Mouse (Mus musculus) kidney, adult 11 months (tissue): ENCODE data around the gene Nuf2.
"Not testable (repeated sequence)": the region's sequence is repeated elsewhere in the genome, so short reads cannot be mapped to it uniquely, and the experiment has no call there.

Source experiments
- DNase-seq: peaks from one replicate; pipeline ENCODE4 v3.0.0; 2022

Gene Nuf2

DNA sequence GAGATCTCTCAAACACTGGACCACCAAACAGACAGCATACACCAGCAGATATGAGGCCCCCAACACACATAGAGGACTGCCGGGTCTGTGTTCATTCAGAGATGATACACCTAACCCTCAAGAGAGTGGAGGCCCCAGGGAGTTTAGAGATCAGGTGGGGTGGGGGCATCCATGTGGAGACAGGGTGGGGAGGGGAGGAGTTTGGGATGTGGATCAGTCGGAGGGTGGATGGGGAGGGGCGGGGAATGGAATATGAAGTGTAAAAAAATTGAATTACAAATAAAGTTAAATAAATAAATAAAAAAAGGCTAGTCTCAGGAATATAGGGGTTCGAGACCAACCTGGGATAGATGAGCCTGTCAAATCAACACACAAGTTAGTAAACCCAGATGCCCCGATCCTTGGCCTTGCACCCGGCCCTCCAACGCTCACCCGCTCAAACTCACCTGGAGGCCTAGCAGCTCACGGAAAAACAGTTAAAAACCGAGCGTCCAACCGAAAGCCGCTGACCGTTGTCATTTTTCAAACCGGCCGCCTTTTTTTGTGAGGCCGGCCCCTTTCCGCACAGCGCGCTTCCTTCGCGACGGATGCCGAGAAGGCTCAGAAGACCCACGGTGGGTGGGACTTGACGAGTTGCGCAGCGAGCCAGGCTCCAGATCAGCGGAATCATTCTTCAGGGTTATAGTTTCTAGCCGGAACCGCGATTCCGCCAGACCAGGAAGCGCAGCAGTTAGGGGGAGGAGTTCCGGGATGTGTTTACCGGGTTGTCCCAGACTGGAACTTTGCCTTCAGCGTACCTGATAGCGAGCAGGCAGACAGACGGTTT, at the start of gene Nuf2:
TSS of gene Nuf2 (minus strand) at position 589 of the 826 bp plus-strand sequence.
- DNase-seq, result peak; percentile 97

DNA sequence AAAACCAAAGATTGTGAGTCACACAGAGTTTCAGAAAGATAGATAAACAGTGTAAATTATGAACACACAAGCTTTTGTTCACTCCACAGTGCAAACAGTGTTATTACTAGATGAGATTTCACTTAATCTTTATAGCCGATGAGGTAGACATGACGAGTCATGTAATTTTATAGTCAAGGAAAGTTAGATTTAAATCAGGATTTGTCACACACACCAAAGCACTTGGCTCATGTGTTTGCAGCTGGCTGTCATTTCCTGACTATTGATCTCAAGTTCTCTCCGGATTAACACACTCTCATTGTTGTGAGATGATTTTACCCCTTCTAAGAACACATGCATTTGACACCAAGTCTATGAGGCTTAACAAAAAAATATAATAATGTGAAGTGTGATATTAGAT, 48.3 kb upstream of the Nuf2 start:
- no peak for DNase-seq

DNA sequence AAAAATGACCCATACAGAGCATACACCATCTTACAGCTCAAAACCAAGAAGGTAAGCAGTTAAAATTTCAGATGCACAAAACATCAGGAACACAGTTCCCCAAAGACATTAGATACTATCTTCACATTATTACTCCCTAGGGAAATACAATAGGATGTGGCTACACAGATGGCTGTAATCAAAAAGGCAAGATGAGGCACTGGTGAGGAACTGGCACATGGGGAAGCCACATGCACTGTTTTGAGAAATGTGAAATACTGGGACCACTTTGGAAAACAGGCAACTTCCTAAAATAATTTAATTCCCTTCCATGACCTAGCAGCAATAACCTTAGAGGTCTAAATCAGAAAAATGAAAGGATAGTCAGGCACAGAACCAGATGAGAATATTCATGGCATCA, 42.9 kb upstream of the Nuf2 start:
- DNase-seq, result no peak

DNA sequence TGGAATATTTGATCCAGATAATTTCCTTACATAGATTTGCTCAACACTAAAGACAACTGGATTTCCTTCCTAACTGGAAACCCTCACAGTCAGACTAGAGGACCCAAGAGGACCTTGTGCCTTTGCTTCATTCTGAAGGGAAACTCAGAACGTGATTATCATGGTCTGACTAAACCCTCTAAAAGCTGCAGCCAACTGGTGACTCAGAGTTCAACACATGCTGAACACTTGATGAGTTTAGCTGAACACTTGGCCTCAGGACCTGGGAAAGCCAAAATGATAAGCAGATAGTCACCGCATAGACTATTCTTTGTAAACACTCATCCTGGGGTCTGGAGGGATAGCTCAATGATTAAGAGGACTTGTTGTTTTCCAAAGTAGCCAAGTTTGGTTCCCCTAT, 24.4 kb upstream of the Nuf2 start:
- no peak for DNase-seq

DNA sequence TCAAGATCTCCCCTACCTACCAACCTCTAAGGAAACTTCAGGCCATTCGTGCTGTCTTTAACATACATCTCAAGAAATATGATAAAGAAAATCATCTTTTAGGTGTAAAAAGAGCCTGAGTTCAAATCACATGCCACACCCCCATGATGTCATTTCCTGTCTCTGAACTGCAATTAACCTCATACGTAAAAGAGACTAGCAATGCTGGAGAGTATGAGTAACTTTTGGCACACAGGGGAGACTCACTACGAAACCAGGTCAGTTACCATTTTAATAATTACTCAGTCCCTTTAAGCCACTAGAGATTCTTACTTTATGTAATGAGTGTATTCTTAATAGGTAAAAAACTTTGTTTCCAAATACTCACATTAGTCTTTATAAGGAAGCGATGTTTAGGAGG, 23.8 kb upstream of the Nuf2 start:
- no peak for DNase-seq

DNA sequence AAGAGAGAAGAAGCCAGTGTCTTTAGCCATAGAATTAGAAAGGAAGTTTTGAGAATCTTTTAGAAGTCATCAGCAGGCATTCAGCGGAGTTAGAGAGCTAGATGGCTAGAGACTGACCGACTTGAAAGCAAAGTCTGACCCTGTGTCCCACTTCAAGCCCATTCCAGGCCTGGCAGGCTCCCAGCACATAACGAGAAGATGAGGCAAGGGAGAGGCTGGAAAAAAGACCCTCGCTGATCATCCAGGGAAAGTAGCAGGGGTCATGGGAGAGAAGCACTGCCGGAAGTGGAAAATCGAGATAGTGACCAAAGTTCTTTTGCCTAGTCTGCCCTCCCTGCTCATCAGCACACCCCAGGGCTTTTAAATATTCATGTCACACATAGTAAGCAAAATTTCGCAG, 22.2 kb upstream of the Nuf2 start:
- DNase-seq, result no peak

DNA sequence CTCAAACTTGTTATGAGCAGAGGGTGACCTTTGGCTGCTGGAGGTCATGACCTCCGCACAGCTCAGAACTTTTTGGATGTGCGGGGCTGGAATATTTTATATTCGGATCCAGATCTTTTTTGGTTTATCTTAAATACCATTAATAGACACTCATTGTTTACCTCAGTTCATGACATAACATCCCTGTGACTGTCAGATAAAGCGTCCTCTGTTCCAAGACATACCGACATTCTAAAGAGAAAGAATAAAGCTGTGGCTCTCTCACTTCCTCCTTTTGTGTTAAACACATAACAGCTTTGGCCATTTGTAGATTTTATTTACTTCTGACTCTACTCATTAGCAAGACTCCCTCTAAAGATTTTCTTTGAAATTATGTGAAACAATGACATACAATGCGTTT, 9.2 kb upstream of the Nuf2 start:
- no peak for DNase-seq

DNA sequence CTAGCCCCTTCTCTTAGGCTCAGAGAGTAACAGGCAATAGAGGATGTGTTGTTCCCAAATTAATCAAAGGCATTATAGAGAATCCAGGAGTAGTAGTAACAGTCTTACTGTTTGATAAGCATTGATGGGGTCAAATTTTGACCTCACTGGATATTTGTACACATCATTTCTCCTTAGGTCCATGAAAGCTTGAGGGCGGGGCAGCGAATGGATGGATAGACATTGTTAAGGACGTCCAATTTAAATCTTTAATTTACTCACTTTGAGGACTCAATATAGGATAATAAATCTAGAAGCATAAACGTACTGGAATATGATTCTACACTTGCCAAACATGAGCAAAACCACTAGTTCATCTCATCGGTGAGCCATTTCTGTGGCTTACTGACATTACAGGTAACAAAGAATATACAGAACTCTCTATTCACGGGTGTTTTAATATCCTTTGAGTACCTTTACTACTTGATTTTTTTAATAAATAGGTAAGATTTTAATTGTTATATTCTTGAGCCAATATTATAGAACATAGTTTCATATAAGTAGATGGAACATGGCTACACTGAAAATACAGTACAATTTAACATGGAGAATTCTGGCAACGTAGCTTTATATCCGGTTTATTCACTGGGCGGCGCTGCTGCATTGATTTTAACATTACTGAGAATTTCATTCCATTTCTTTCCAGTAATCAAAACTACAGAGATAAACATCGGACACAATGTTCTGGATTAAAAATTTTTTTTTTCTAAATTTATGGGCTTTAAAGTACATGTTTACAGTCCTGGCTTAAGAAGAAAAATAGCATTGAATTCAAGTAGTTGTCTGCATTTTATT, 655 bp upstream of the Nuf2 start:
- DNase-seq, result peak; percentile 61

DNA sequence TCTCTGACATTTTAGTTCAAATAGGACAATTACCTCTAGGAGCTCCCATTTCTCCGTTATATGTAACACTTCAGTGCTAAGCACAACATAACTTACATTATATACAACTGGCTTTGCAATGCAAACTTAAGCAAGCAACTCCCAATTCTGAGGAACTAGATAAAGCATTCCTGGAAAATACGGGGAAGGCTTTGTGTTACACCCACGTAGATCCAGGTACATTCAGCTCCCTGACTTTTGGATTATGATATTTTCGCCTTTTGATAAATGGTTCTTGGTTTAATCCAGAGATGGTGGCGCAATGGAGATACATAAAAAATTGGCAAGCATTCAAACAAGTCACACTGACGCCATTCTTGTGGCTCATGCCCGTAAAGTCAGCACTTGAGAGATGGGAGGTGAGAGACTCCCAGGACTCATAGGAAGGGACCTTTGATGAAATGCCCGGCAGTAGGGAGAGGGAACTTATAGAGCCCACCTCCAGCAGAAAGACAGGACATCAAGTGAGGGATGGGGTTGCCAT, 1.2 kb downstream of the Nuf2 start:
- no peak for DNase-seq

DNA sequence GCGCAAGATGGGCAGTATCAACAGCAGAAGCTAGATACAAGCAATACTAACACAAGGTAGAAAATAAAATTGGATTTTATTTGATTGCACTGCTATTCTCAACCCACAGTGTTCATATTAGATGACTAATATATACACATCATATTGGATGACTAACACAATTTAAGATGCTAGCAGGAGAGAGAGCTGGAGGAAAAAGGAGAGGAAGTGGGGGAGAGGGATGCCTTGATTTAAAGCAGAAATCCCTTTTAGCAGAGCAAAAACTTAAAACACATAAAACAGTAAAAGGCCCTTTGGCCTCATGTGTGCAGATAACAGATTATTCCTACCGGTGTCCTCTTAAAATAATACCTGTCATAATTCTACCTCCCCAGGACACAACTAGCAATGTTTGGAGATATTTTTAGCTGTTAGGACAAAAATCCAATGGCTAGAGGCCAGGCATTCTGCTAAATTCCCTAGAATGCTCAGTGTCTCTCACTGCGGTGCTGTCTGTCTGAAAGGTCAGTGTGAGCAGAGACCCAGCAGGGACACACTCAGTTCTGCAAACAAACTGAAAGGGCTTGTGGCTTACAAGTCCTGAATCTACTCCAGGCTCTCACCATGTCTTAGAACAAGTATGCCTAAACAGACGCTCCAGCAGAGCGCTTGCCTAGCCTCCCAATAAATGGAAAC, 5.1 kb downstream of the Nuf2 start:
- DNase-seq, result no peak

DNA sequence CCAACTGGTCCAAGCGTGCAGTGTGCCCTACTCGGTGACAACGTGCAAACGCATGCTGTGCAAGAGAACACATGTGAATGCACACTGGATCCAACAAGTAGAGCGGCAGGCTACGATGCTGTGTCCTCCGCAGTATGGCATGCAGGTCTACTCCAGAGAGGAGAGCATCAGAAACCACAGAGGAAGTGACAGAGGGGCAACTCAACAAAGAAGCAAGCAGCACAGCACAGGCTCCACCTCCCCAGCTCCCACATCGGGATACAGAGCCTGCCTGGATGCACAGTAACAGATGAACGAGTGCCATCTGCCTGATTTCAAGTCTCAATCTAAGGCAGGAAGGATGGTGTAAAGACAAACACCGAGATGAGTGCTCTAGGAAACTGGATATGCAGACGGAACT, 11.9 kb downstream of the Nuf2 start:
- DNase-seq, result no peak

DNA sequence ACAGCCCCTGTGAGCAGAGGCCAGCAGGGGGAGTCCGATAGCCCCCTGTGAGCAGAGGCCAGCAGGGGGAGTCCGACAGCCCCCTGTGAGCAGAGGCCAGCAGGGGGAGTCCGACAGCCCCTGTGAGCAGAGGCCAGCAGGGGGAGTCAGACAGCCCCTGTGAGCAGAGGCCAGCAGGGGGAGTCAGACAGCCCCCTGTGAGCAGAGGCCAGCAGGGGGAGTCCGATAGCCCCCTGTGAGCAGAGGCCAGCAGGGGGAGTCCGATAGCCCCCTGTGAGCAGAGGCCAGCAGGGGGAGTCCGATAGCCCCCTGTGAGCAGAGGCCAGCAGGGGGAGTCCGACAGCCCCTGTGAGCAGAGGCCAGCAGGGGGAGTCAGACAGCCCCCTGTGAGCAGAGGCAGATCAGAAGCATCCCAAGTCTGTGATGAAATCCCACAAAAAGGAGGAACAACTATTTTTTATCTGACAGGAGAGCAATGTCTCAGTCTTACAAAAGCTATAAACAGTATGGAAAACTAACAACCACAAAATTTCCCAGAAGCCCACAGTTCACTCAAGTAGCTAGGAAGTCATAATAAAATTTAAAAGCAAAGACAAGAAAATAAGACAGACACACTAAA, 13.3 kb downstream of the Nuf2 start:
- not testable (repeated sequence) for DNase-seq

DNA sequence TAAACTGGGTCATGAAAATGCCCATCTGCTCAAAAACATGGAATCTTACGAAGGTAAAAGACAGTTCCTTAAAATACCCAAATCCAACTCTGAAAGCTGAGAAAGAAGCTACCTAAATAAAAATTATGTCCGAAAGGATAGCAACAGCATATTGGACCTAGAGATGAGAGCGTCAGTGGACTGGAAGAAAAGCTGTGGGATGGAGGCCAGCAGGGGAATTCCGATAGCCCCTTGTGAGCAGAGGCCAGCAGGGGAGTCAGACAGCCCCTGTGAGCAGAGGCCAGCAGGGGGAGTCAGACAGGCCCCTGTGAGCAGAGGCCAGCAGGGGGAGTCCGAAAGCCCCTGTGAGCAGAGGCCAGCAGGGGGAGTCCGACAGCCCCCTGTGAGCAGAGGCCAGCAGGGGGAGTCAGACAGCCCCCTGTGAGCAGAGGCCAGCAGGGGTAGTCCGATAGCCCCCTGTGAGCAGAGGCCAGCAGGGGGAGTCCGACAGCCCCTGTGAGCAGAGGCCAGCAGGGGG, 13.8 kb downstream of the Nuf2 start:
- no peak for DNase-seq

DNA sequence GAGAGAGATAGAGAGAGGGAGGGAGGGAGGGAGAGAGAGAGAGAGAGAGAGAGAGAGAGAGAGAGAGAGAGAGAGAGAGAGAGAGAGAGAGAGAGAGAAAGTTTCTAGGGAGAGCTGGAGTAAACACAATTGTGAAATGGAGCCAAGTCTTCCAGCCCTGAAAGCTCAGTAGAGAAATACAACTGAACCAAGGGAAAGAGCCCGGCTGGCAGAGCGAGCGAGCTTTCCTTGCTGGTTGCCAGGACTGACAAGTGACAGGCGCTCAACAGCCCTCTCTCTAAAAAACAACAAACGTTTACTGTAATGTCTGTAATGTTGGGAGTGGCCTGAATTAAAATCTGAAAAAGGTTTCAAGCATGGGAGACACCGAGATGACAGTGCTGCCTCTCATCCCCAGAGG, 24.9 kb downstream of the Nuf2 start:
- no peak for DNase-seq

DNA sequence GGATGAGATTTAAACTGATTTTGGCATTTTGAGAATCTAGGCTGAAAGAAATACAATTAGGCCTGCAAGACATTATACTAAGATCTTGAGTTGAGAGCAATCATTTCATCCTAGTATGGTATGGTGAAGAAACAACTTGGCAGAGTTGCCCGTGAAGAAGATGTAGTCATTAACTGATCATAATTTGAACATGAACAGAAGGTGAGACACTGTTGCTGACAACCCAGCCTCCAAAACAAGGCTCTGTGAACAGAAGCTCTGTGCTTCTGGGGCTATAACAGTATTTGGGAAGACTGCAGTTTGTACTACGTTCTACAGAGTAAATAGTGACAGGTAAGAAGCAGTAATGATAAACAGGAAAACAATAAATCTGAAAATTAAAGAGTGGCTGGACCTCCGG, 28.4 kb downstream of the Nuf2 start:
- DNase-seq, result no peak

DNA sequence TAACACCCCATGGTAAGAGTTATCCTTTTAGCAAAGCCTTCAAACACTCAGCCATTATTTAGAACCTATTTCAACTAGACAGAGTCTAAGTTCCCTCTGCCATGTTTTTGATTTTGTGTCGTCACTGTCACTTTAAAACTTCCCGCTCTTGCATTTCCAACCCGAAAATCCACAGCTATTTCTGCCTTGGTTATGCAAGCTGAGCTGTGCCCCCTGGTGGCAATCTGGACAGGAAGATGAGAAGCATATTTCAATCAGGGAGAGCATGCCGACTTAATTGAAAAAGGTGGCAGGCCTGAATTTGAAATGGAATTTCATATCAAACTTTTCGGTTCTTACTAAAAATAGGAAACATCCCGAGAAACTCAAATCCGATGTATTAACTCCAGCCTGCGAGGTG, 35.6 kb downstream of the Nuf2 start:
- no peak for DNase-seq

DNA sequence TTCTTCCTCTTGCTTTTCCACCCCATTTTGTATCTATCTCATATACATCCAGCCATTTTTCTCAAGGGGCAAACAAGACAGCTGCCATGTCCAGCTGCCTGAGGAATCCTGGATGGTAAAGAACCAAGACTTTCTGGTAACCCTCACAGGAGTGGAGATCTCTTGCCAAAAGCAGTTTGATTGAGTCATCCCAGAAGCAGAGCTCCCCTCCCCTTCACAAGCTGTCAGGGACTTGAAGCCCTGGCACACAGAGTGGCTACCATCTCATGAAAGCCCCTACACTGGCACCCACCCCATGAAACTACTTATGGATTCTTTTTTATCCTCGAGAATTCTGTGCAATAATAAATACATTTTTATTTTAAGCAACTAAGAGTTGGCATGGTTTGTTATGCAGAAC, 39.7 kb downstream of the Nuf2 start:
- DNase-seq, result no peak

DNA sequence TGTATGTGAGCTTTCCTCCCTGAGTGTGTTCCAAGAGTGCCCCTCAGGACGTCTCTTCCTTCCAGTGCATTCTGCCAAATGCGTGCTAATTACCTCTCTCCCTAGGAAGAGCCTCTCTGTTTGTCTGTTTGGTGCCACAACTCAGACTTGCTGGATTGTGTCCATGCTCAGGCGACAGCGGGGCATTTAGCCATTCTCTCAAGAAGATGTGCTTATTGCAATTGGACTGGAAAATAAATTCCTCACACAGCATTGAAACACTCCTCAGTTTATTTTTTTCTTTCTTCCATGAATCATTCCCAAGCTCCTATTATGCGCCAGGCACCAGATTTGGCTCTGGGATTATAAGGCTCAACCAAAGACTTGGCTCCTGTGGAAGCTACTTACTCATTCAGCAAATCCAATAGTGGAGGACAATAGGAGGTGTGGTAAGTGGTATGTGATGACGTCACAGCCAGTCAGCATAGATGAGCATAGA, 45.8 kb downstream of the Nuf2 start:
- no peak for DNase-seq

DNA sequence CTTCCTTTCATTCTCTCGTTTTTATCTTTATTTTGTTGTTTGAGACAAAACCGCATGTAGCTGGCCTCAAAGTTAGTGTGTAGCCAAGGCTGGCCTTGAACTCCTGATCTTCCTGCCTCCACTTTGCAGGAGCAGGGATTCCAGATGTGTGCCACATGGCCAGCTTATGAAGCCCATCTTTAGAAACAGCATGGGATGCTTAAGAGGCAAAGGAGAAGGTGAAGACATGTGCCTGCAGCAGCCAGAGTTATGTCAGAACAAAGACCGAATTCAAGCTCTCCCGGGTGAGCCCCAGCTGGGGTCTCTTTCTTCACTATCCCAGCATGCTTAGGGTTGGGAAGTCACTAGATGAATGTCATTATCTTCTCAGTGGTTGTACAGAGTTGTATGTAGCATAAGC, 46.7 kb downstream of the Nuf2 start:
- DNase-seq, result no peak

DNA sequence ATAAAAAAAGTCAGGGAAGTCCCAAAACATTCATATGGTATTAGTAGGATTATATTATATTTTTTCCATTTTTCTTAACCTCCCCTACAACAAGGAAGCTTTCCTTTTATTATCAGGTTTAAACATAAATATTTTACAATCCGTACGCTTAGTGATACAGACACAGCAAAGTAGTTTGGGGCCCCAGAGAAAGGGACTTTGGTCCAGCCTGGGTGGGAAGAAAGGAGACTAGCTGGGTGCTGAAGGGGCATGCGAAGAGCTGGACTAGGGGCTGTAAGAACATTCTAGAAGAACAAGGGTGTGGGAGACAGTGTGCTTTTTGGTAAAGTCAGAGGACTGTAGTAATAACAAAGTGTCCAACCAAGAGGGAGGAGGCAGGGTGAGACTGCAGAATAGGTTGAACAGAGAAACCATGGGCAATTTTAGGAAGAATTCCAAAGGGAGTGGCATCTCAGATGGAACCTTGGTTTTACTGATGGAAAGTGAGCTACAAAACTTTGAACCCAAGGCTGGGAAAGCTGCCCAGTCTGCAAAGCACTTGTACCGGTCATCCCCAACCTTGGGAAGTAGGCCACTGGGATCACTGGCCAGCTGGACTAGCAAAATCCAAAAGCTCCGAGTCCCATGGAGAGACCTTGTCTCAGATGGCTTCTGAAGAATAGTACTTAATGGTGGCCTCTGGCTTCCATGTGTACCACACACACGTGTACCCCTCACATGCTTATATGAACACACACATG, 48.5 kb downstream of the Nuf2 start:
- DNase-seq, result no peak

DNA sequence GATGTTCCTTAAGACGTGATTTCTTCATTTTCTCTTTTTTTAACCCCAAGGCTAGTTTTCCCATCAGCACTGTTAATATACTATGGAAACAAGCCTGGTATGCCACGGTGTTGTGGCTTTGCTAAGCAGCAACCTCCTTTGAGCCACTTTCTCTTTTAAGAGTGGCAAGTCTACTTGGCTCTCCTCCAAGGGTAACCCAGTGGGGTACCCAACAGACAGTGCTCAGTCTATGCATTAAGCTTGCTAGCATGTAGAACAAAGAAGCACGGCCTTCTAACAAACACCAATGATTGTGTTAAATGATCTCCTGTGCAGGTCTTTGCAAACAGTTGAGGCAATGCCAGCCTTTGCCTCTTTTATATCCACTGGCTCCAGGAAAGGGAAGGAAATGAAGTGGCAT, 60.1 kb downstream of the Nuf2 start:
- DNase-seq, result no peak

DNA sequence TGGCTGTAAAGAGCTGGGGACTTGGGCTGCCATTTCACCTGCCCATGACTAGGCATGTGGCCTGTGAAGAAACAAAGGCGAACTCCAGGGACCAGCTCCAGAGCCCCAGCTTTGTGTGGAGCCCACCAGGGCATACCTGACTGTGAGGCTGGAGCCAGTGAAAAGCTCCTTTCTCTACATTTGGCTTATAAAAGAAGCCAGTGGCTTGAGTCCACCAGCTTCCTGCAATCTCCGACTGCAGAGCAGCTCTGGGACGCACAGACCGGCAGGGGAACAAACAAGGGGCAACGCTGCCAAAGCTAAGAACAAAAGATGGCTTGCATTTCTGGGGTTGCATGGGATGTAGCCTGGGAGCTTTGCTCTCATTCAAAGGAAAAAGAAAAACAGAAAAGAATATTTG, 63.5 kb downstream of the Nuf2 start:
- no peak for DNase-seq
